Comparison of ENCODE assay signal across 8 mouse cellular contexts in genomic region chr10:3943492-3944395, GRCm38 (mm10). TPM values are rescaled to one million over a fixed set of nuclear protein-coding genes. Genes with fewer than 3 reads are reported as not detected.
DNase-seq lines count a peak whose midpoint lies in the region; ATAC-seq and TF ChIP-seq lines count a peak whose summit lies in the region.
"Had no signal": no experiment of that assay in that cellular context is flagged by ENCODE, and none has a peak within 500 bp of the region (broad histone marks: within the 10 kb centered on the region; RNA-seq: fewer than 3 reads in every experiment).

No protein-coding gene starts in this region.

- POLR2A ChIA-PET in Patski (lab: Charles Lee) = no interaction called here

- H3K27me3 ChIP-seq in Patski = peaks cover 13% of the 10 kb centered on the region
- H3K27me3 ChIP-seq: limb, embryonic 15.5 days had no signal

- in situ Hi-C loops in Patski (cut with MboI; ENCODE audit: low pct_unique_long_range_greater_than_20kb) = loop anchor here (5.0 kb wide), 2 partner anchors 411 to 611 kb away; no protein-coding TSS in a partner anchor

- ATAC-seq in CD4-positive, CD25-positive, alpha-beta regulatory T cell, adult 4 months = peak; percentile 47
- peak; percentile 51 for ATAC-seq in Patski
- ATAC-seq in granulocyte monocyte progenitor cell, adult 5-6 weeks (replicated peaks; ENCODE audit: poor library complexity, severe bottlenecking) = peak; percentile 82
- ATAC-seq in megakaryocyte-erythroid progenitor cell, adult 5-6 weeks (replicated peaks; ENCODE audit: low FRiP score, low TSS enrichment, poor library complexity, severe bottlenecking) = peak; percentile 80

- CTCF ChIA-PET in Patski (lab: Charles Lee) = interaction anchor here (0.6 to 2.0 kb wide), 8 partner anchors 10 to 611 kb away, joined by 3 to 17 read pairs (median 4); partner anchors contain the start of gene Iyd

- peak; percentile 91 for TF ChIP-seq CTCF in Patski (IDR thresholded peaks at IDR 0.05)

- peak; percentile 9 for DNase-seq in Patski (ENCODE audit: low read depth, low spot score)
- DNase-seq in cerebellum, postnatal 25 days = peak; percentile 64 to 83
- peak; percentile 15 to 50 for DNase-seq in layer of hippocampus, adult 8-10 months (ENCODE audit: low spot score in 2 of 2)
- peak; percentile 40 to 80 for DNase-seq in right cerebral cortex, postnatal 10 days (ENCODE audit: low spot score in 2 of 2)

RNA-seq across cellular contexts. Expression of gene Mthfd1l, which starts 29.2 kb away (rescaled TPM):
- polyA plus RNA-seq in CD4-positive, CD25-positive, alpha-beta regulatory T cell, adult 4 months (2017; shearing (Covaris generic)) = 10 to 100 TPM; 13.4 to 21.5 TPM
- 19.1 TPM for polyA plus RNA-seq in Patski (2021)
- total RNA-seq in granulocyte monocyte progenitor cell, adult 5-6 weeks (2014; fragmentation: Nextera tagmentation) = 41.7 and 50.0 TPM in 2 replicates
- 105 and 111 TPM in 2 replicates for total RNA-seq in granulocyte monocyte progenitor cell, adult 5-6 weeks (2017)
- 10 to 100 TPM in 3 of 4 experiments, 1 to 10 TPM in 1; 9.2 to 13.8 (median 11.7) TPM for total RNA-seq in layer of hippocampus, adult 8-10 months (2022)
- 61.1 and 72.8 TPM in 2 replicates for total RNA-seq in megakaryocyte-erythroid progenitor cell, adult 5-6 weeks (2014; fragmentation: Nextera tagmentation)
- 148 and 156 TPM in 2 replicates for total RNA-seq in megakaryocyte-erythroid progenitor cell, adult 5-6 weeks (2017)

Comparison
In these comparisons a context has a peak if more than half of its experiments do, and no peak if none do; other contexts are left out.
1. Peak in every context shown above with its lines: DNase-seq and ATAC-seq.
2. DNase-seq: peak in every context shown above with its lines; median percentile 74 in cerebellum, postnatal 25 days; 60 in right cerebral cortex, postnatal 10 days; 32 in layer of hippocampus, adult 8-10 months; 9 in Patski.